Mouse (Mus musculus) cortical plate, adult 2 months (tissue): ENCODE measurements around the gene Ino80d.

Experiments used
- CTCF ChIP-seq: fragments of 200-500 bp; IDR thresholded peaks from 2 replicates; pipeline ENCODE4 v1.5.1; 2011; ENCODE audit warnings: mild to moderate bottlenecking, control low read depth, low read length; ENCODE audit not compliant: insufficient read depth; ENCODE audit errors: extremely low read depth
- POLR2A ChIP-seq: fragments of 200-500 bp; IDR thresholded peaks from 2 replicates; pipeline ENCODE4 v1.6.1; 2011; ENCODE audit warnings: mild to moderate bottlenecking, low read length, control low read depth; ENCODE audit not compliant: insufficient read depth; ENCODE audit errors: extremely low read depth

GRCm38 (mm10) chr1:63088614-63089013 is 25.9 kb downstream of the Ino80d start:
- TF ChIP-seq POLR2A (no peak), CTCF (no peak)
